Mouse (Mus musculus): ENCODE measurements around the gene Rpp38.

Rpp38 gene

DNA sequence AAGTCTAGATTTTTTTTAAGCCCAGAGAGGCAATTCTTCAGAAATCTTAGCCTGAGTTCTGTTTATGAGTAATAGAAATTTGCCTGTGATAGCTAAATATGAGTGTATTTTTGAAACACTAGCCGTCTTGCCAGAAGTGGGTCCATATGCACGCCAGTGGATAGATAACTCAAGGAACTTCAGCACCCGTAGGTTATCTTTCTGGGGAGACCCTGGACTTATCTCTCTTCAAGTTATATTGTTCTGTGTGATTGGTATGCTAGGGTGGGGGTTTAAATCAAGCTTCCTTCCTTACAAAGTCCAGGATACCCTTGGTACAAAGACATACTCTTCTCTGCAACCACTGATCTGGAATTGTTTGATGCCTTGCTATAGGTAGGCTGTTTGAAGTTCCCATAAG lies 46.7 kb downstream of the Rpp38 start:
- DNase-seq (ENCODE audit: low spot score in 2 of 2) = no peak

DNA sequence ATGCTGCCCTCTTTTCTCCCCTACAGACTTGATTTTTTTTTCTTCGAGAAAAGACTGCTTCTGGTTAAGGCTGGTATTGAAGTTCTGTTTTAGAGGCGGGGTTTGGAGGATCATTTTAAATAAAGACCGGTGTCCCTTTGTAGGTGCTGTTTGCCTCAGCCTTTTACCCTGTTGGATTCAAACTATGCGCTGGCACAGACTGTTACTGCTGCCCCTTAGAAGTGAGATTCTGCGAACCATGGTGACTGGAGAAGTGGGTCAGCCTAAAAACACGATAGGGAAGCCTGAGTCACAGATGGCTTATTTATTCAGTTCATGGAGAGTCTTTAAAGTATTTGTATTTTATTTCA lies 47.3 kb downstream of the Rpp38 start:
- no peak for DNase-seq (ENCODE audit: low spot score in 2 of 2)

DNA sequence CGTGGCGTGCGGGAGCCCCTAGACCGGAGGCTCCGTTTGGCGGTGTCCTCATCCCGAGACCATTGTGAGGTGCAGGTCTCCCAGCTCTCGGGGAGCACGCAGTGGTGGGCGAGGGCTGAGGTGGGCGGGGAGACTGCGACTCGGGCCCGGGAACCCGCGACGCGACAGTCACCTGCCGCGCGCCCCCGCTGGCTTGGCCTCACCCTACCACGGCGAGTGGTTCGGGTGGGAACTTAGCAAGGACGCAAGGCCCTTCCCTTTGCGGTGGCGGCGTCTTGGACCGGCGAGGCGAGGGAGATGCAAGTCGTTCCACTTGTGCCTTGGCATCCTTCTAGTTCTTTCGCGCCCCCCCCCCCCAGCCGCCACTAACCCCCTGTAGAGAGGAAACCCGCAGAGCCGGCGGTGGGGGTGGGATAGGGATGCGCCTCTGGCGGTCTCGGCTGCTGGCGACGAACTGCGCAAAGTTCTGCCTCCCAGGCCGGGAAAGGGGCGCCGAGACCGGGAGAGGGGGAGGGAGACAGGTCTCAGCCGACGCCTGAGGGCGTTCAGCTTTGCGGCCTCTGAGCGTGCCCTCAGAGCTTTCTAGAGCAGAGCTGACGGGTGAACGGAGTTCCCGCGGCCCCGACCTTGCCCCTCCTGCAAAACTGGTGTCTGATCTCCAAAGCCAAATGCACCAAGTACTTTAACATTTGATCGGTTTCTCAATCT lies 47.8 kb downstream of the Rpp38 start:
- DNase-seq (ENCODE audit: low spot score in 2 of 2) = peak; percentile 53 to 63

DNA sequence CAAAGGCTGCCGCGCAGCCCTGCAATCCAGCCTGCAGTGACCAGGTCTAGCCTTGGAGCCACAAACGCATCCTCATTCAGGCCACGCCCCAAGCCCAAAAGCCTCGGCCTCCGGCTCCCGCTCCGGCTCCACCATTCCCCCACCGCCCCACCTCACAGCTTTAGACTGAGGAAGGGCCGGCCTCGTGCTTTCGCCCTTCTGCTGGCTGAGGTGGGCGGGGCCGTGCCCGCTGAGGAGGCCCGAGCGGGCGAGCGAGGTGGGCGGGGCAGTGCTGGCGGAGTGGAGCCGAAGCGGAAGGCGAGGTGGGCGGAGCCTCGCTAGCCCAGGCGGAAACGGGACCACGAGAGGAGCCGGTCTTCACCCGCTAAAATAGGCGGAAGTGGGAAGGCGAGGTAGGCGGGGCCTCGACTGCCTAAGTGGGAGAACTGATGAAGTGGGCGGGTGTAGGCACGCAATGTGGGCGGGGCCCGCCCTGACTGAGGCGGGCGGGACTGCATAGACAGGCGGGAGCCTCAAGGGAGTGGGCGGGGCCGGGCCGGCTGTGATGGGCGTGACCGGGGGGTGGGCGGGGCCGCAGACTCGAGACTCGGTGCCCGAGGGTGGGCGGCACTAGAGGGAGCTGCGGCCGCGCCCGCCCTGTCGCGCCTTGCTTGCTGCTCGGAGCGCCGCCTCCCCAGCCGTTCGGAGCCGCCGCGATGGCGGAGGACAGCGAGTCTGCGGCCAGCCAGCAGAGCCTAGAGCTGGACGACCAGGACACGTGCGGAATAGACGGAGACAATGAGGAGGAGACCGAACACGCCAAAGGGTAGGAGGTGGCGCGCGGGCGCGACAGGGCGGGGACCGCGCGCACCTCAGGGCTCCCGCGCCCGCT lies 48.6 kb downstream of the Rpp38 start, which contains the start of gene Nmt2:
Gene Nmt2 (plus strand): TSS at position 611 of the 871 bp plus-strand sequence.
- peak; percentile 99 for DNase-seq (ENCODE audit: low spot score in 2 of 2)

DNA sequence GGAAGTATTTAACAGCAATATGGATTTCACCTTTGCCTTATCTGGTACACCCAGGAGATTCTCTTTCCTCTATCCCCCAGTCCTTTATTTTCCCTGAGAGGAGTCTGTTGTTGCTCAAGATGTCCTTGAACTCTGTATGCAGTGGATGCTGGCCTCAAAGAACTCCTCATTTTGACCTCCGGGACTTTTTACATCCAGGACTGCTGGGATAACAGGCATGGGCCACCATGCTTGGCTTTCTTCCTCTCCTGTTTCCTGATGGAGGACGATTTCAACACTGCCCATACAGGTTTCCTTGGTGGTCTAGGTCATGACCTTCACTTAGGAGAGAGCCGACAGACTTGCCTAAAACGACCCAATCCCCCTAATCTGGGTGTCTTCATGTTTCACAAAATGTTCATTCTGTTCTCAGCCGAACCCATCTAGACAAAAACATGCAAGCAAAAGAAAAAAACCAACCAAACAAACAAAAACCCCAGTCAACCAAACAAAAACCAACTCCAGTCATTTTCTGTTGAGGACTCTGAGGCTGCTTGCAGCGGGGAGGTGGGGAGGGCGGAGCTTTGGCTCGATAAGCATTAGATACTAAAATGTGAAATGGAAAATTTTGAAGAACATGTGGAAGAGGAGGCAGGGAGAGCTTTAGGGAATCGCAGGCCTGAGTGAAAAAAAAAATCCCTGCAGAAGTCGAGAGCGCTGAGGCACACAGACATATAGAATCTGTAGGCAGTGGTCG lies 49.4 kb downstream of the Rpp38 start:
- no peak for DNase-seq (ENCODE audit: low spot score in 2 of 2)

DNA sequence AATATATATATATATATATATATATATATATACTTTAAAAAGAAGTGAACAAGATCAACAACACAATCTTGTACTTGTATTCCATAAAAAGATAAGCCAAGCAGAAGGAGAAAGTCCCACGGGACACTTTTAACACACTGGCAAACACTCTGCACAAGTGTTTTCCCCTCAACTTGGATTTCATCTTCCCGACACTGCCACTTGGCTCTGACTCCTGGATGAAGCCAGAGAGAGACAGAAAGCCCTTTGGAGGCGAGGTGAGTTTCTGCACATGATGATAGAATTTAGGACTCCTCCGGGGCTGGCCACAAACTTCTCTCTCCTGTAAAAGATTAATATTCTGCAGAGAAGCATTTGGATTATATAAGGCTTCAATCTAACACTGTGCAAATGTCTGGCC lies 51.1 kb downstream of the Rpp38 start:
- no peak for DNase-seq (ENCODE audit: low spot score in 2 of 2)

Measured in frontal cortex, postnatal 14 days (tissue).